Mouse (Mus musculus) cerebellum, adult 9-11 months (tissue): ENCODE results near the gene Gcnt7.

Experiments
- DNase-seq: peaks from one replicate; pipeline ENCODE4 v3.0.0; 2022

Gcnt7 gene

GRCm38 (mm10) chr2:172452458-172452857, 5.9 kb downstream of the Gcnt7 start:
- no peak for DNase-seq

- DNase-seq: no peak
Measured at GRCm38 (mm10) chr2:172452031-172452430, 6.4 kb downstream of the Gcnt7 start.

- no peak for DNase-seq
Measured at GRCm38 (mm10) chr2:172450640-172451039, 7.8 kb downstream of the Gcnt7 start.

GRCm38 (mm10) chr2:172448329-172448728, 10.1 kb downstream of the Gcnt7 start:
- DNase-seq: no peak

- no peak for DNase-seq
Measured at GRCm38 (mm10) chr2:172447317-172447716, 11.1 kb downstream of the Gcnt7 start.

- DNase-seq: no peak
Measured at GRCm38 (mm10) chr2:172445617-172446016, 12.8 kb downstream of the Gcnt7 start.

- DNase-seq: peak; percentile 20
Measured at GRCm38 (mm10) chr2:172441176-172441575, 17.2 kb downstream of the Gcnt7 start.

GRCm38 (mm10) chr2:172440640-172441005, 17.8 kb downstream of the Gcnt7 start:
- DNase-seq: no peak

- DNase-seq: peak; percentile 99
Measured at GRCm38 (mm10) chr2:172439843-172440639, 18.4 kb downstream of the Gcnt7 start, which contains the start of gene Rtf2. Rtf2 (plus strand) TSS chr2:172440556.

GRCm38 (mm10) chr2:172437371-172437952, 20.9 kb downstream of the Gcnt7 start:
- no peak for DNase-seq

- no peak for DNase-seq
Measured at GRCm38 (mm10) chr2:172433746-172434145, 24.6 kb downstream of the Gcnt7 start.

- DNase-seq: no peak
Measured at GRCm38 (mm10) chr2:172430609-172431008, 27.8 kb downstream of the Gcnt7 start.

GRCm38 (mm10) chr2:172418208-172418607, 40.2 kb downstream of the Gcnt7 start:
- DNase-seq: no peak

GRCm38 (mm10) chr2:172416876-172417275, 41.5 kb downstream of the Gcnt7 start:
- no peak for DNase-seq

- DNase-seq: no peak
Measured at GRCm38 (mm10) chr2:172416218-172416617, 42.2 kb downstream of the Gcnt7 start.

GRCm38 (mm10) chr2:172413894-172414293, 44.5 kb downstream of the Gcnt7 start:
- DNase-seq: no peak

- no peak for DNase-seq
Measured at GRCm38 (mm10) chr2:172413273-172413672, 45.1 kb downstream of the Gcnt7 start.

GRCm38 (mm10) chr2:172412454-172412853, 45.9 kb downstream of the Gcnt7 start:
- DNase-seq: no peak

GRCm38 (mm10) chr2:172411091-172411490, 47.3 kb downstream of the Gcnt7 start:
- DNase-seq: no peak

- no peak for DNase-seq
Measured at GRCm38 (mm10) chr2:172410686-172411085, 47.7 kb downstream of the Gcnt7 start.

GRCm38 (mm10) chr2:172407499-172407898, 50.9 kb downstream of the Gcnt7 start:
- no peak for DNase-seq

- no peak for DNase-seq
Measured at GRCm38 (mm10) chr2:172406173-172406572, 52.2 kb downstream of the Gcnt7 start.

GRCm38 (mm10) chr2:172405011-172405410, 53.4 kb downstream of the Gcnt7 start:
- DNase-seq: no peak

- no peak for DNase-seq
Measured at GRCm38 (mm10) chr2:172404239-172404638, 54.2 kb downstream of the Gcnt7 start.
